Mouse (Mus musculus) bone marrow macrophage, adult 2 months (primary cell): ENCODE results near the gene Phpt1.

Experiments used
- CTCF ChIP-seq: IDR thresholded peaks from 2 replicates; pipeline ENCODE4 v1.5.1; 2012; ENCODE audit warnings: low read depth, mild to moderate bottlenecking, low read length, moderate library complexity
- POLR2A ChIP-seq: IDR thresholded peaks from 2 replicates; pipeline ENCODE4 v1.6.1; 2012; ENCODE audit warnings: mild to moderate bottlenecking, low read depth, low read length, borderline replicate concordance

DNA sequence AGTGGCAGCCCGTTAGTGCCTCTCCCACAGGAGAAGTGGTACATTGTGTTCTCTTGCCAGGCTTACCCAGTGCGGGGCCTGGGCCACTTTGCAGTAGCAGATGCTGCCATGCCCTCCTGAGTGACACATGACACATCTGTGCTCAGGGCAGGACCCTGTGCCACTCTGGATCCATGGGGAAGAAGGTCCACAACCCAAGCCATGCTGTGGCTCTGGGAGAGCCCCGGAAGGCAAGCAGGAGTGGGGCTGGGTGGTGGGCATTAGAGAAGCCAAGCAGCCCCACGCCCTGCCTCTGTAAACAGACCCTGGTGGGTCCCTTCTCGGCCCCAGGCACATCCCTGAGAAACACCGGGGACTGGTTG, 8.1 kb upstream of the Phpt1 start:
- no peak for TF ChIP-seq CTCF
- TF ChIP-seq POLR2A, result no peak
